Mouse (Mus musculus): ENCODE results near the gene Mr1. TPM values are rescaled to one million over a fixed set of nuclear protein-coding genes. Genes with fewer than 3 reads are reported as not detected.

The Mr1 gene
- total RNA-seq, 1 experiment from 2014 or later: 13.8 TPM

Other genes starting within 250 kb of the Mr1 start
- gene Ier5, start 47.2 kb downstream of the Mr1 start, total RNA-seq (2021): 11.1 and 12.9 TPM in 2 replicates
- gene Stx6, start 11.9 kb upstream of the Mr1 start, total RNA-seq (2021): 48.4 and 59.5 TPM in 2 replicates
- gene BC034090, start 97.6 kb upstream of the Mr1 start, total RNA-seq (2021): 26.9 and 32.3 TPM in 2 replicates

All from adrenal gland, postnatal 14 days (tissue).